Mouse (Mus musculus) kidney, adult 18-20 months (tissue): Measurements from ENCODE around the gene Ube2h.
"Not testable (repeated sequence)": the region's sequence is repeated elsewhere in the genome, so short reads cannot be mapped to it uniquely, and the experiment has no call there.

Experiments used
- DNase-seq: peaks from one replicate; pipeline ENCODE4 v3.0.0; 2021

Ube2h gene

DNA sequence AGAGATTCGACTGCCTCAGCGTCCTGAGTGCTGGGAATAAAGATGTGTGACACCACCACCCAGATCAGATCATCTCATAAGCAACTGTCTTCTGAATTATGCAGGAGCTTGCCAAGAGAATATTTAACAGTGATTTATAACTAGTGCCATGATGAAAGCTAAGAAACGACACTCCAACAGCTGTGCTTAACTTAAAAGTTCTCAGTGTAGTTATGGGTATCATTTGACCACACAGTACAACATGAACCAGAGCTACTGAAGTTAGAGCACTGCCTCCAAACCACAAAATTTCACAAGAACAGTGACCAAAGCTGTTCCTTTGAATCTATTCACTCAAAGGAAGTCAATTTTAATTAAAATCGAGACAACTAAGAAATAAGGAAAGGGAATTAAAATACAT, 61.4 kb downstream of the Ube2h start:
- DNase-seq, result no peak

GRCm38 (mm10) chr6:30240105-30240504, 64.2 kb downstream of the Ube2h start:
- no peak for DNase-seq

DNA sequence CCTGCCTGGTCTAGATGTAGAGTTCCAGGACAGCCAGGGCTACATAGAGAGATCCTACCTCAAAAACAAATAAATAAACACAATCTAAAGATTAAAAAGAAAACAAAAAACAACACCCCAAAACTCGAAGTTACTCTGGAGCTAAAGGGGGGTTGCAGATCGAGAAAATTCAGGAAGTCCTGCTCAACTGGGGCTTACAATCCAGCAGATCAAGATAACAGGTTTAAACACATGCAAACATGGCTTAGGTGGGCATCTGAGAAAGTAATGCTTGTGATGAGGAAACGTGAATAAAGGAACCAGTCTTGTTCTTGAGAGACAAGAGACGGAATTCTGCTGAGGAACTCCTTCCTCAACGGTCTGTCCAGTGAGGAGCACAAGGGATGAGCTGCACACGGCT, 65.1 kb downstream of the Ube2h start:
- DNase-seq, result no peak

DNA sequence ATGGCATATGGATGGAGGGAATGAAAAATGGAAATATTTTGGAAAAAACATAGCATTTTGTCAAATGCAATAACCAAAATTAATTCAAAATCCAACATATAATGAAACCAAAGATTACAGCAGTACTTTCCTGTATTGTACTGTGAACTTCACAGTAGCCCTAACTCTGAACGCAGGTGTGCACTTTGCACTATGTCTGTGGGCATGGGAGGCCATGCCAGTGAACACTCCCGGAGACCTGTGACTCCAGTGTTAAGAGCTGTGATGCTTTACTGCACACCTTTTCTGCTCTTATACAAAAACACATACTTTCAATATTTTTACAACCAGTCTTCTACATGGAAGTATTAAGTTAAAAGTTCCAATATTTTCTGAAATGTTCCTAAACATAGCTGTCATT, 66.3 kb downstream of the Ube2h start:
- no peak for DNase-seq

GRCm38 (mm10) chr6:30236564-30236963, 67.8 kb downstream of the Ube2h start:
- DNase-seq, result no peak

GRCm38 (mm10) chr6:30231758-30232293, 72.5 kb downstream of the Ube2h start:
- DNase-seq, result no peak

DNA sequence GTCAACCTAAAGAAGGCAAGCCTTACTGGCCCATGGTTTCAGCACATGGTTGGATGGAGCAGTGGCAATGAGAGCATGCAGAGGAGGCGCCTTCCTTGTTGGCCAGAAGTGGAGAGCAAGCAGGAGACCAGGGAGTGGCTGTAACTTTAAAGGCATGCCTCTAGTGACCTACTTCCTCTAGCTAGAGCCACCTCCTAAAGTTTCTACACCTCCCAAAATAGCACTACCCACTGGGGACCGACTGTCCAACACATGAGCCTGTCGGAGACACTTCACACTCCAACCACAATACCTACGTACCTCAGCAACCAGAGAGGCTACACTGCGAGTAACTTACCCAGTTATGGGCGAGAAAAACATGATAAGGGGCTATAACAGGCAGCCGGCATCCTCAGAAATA, 74.1 kb downstream of the Ube2h start:
- DNase-seq, result no peak

DNA sequence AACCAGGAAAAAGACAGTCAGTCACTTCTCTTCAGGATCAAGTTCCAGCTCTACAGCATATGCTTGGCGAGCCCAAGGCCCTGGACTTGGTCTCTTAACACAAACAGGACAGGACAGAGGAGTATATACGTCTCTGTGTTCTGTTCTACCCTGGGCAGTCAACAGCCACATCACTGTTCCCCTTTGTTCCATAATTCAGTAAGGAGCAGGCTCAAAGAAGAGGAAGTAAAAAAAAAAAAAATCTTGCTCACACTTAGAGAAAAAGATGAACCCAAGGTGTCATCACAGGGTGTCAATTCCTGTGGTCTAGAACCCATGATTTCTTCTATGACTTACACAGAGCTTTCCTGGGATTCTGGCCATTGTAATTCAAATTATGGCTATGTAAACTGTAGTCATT, 75.4 kb downstream of the Ube2h start:
- DNase-seq, result no peak

DNA sequence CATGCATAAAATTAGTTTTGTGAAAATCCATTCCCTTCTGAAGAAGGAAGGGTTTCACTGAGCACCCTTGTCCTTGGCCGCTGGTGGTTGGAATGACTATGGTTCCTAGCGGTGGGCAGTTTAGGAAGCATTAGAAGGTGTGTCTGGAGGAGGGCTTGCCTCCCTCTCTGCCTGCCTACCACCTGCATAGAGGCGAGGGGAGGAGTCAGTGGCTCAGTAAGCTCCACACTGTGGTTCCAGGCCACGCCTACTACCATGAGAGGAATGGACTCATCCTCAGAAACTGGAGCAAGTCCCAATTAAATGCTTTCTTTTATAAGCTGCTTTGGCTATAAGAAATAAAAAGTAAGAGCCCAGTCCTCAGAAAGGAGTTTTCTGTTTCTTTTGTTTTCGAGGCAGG, 76.0 kb downstream of the Ube2h start:
- DNase-seq, result no peak

GRCm38 (mm10) chr6:30226971-30227700, 77.2 kb downstream of the Ube2h start:
- no peak for DNase-seq

GRCm38 (mm10) chr6:30224693-30225092, 79.6 kb downstream of the Ube2h start:
- no peak for DNase-seq

- DNase-seq, result no peak
These were observed 82.0 kb downstream of the Ube2h start for GRCm38 (mm10) chr6:30222321-30222720.

DNA sequence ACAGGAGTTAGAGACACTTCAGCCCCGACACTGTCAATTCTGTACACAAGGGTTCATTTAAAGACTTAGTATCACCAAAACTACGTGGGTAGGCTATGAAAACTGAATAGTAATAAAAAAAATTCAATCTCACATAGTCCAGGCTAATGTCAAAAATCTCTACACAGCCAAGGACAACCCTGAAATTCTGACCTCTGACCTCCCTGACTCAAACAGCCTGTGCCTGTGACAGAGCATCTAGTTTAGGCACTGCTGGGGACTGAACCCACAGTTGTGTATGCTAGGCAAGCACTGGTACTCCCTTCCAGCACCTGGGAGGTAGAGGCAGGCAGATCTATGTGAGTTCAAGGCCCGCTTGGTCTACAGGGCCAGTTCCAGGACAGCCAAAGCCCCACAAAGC, 86.8 kb downstream of the Ube2h start:
- DNase-seq, result no peak

GRCm38 (mm10) chr6:30212468-30212867, 91.9 kb downstream of the Ube2h start:
- no peak for DNase-seq

DNA sequence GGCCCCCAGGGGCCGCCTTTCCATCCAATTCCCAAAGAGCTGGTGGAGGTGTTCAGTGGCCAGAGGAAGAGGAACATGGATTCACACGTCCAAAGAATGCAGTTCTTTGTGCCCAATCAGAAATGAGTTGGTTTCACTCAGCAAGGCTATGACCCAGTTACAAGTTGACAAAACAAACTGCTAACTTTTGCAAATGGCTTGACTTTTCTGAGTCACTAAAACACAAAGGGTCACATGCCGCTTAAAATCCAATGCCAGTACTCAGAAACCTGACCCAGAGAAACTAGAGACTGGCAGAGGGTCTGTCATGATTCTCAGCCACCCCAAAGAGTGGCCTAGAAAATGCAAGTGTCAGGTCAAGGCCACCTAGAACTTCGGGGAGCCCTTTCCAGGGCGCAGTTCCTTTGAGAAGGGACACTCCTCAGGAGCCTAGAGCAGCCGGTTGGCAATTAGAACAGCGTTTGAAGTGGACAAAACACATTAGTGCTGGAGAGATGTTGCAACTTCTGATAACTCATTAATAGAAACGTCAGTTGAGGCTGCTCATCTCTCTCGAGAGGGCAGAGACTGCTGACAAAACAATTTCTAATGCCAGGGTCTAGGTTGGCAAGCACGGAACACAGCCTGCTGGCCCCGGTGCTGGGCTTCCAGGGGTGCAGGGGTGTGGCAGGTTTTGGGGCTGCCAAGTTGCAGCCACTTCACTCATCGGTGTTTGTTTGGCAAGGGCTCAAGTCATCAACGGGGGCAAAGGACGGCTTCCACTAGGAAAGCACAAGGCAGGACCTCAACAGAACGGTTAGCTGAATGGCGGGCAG, 92.5 kb downstream of the Ube2h start:
- peak; percentile 65 for DNase-seq

DNA sequence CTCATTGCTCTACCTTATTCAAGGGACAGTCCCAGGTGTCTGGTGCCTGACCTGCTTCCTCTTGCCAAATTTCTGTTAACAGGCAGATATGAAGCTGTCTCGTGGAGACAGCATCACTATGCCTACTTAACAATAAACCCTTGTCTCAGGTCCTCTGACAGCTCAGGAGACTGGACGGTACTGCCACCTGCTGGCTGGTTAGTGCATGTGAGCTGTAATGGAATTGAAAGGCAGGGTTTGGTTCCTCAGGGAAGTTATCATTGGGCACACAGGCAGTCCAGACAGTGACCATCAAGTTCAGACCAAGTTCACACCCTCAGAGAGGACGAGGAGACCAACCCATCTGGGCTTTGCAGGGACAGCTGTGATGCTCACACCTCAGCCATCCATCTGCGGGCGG, 93.6 kb downstream of the Ube2h start:
- peak; percentile 70 for DNase-seq

DNA sequence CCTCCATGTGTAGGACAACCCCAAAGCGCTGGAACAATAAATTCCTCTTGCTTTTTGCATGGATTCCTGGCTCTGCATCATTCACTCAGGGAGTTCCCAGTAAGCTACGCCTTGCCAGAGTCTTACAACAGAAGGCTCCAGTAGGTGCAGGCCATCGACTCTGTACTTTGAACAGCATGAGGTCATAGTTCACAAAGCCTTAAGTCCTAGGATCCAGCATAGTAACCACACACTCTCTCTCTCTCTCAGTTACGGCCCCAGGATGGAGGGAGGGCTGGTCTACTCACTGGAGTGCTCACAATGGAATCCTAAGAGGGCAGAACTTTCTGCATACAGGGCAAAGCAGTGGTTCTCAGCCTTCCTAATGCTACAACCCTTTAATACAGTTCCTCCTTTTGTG, 95.5 kb downstream of the Ube2h start:
- DNase-seq, result peak; percentile 11

GRCm38 (mm10) chr6:30205587-30206202, 98.6 kb downstream of the Ube2h start:
- peak; percentile 70 for DNase-seq

GRCm38 (mm10) chr6:30205180-30205538, 99.2 kb downstream of the Ube2h start:
- DNase-seq, result not testable (repeated sequence)

GRCm38 (mm10) chr6:30204383-30205179, 99.8 kb downstream of the Ube2h start:
- no peak for DNase-seq

DNA sequence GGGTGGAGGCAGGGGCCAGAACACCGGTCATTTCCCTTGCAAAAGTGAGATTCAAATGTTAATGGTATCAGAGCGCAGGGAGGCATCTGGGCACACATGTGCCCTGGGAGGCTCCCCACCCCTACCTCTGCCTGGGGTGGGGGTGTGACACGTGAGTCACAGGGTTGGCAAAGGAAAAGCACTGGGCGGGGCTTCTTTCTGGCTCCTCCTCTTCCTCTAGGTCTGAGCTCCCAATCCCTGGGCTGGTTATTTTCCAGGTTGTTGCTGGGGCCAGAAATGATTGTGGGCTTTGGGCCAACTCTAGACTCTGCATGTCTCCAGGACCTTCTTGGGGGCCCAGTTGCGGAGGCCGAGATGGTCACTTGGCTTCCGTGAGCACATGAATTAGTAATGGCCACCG, 108.2 kb downstream of the Ube2h start:
- no peak for DNase-seq

DNA sequence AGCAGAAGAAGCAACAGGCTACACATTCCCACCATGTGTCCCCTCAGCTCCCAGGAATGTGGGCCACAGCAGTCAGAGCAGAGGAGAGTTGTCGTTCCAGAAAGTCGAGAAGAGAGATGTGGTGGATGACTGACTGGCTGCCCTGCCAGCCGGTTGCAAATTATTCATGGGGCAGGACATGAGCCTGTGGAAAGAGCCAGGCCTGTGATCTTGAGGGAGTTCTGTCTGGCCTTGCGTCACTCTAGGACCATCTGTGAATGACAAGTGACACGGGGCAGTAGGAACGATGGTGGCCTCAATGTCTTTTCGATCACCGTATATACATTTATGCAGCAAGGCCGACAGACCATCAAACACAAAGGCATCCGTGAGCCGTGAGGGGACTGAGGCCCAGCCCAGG, 108.7 kb downstream of the Ube2h start:
- DNase-seq, result no peak

GRCm38 (mm10) chr6:30183624-30184023, 120.7 kb downstream of the Ube2h start:
- DNase-seq, result no peak
